Mouse (Mus musculus) E14TG2a.4 (cell line): ENCODE results near the gene Ubqln1.

Experiments used
- CTCF ChIP-seq: conservative IDR thresholded peaks from 2 replicates; pipeline ENCODE4 v1.5.1; 2014; ENCODE audit warnings: low read length
- NANOG ChIP-seq: IDR thresholded peaks from 2 replicates; pipeline ENCODE4 v1.6.1; 2014; ENCODE audit warnings: borderline replicate concordance, low read length, mixed read lengths
- POU5F1 ChIP-seq: IDR thresholded peaks from 2 replicates; pipeline ENCODE4 v1.6.1; 2014; ENCODE audit warnings: low read length, borderline replicate concordance

DNA sequence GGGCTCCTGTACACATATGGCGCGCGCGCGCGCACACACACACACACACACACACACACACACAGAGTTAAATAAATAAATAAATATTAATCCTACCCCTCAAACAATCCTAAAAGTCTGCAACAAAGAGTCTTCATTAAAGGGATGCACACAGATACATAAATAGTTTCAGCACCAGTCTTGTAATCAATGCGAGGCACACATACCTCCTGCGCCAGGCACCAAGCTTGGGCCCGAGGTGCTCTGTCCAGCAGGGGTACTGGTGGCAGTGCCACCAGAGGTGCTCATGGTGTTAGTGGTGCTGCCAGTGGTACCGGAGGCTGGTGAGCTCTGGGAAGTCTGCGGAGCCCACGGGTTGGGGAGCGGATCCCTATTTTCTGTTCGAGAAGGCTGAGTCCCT lies 23.9 kb downstream of the Ubqln1 start:
- TF ChIP-seq CTCF (no peak), POU5F1 (no peak), NANOG (no peak)
